Comparison of ENCODE assay signal across 24 mouse cellular contexts in genomic region chr9:92550981-92551380, GRCm38 (mm10). TPM values are rescaled to one million over a fixed set of nuclear protein-coding genes. Genes with fewer than 3 reads are reported as not detected.
DNase-seq lines count a peak whose midpoint lies in the region; TF ChIP-seq lines count a peak whose summit lies in the region.
"Had no signal": no experiment of that assay in that cellular context is flagged by ENCODE, and none has a peak within 500 bp of the region (broad histone marks: within the 10 kb centered on the region; RNA-seq: fewer than 3 reads in every experiment).

No protein-coding gene starts in this region.

- no peak overlapping the region for H3K4me3 ChIP-seq in myocyte
- H3K4me3 ChIP-seq: embryonic facial prominence, embryonic 15.5 days; gastrocnemius, adult 2 months; heart, embryonic 10.5 days; heart, embryonic 13.5 days had no signal

- peak overlapping the region; percentile 4 for H3K4me2 ChIP-seq in myocyte (ENCODE audit: low read depth)
- H3K4me2 ChIP-seq: embryonic facial prominence, embryonic 15.5 days; heart, embryonic 13.5 days; hindbrain, embryonic 14.5 days had no signal

- H3ac ChIP-seq in myocyte (ENCODE audit: control insufficient read depth, insufficient read length): no peak overlapping the region

- TF ChIP-seq POLR2A in myocyte (IDR thresholded peaks at IDR 0.05; ENCODE audit: insufficient read length, low read depth): no peak

- no peaks in the 10 kb centered on the region for H3K27me3 ChIP-seq in myocyte (ENCODE audit: control insufficient read depth, insufficient read depth, insufficient read length)
- H3K27me3 ChIP-seq: embryonic facial prominence, embryonic 15.5 days; heart, embryonic 13.5 days had no signal

- peaks cover 7% of the 10 kb centered on the region for H3K36me3 ChIP-seq in myocyte (ENCODE audit: control insufficient read depth, insufficient read depth)
- H3K36me3 ChIP-seq: heart, embryonic 10.5 days had no signal

- peak; percentile 50 for DNase-seq in adrenal gland, postnatal 10 days
- no peak for DNase-seq in adrenal gland, adult 8-10 months
- DNase-seq in cerebellum, postnatal 14 days: peak; percentile 45 to 47
- no peak for DNase-seq in cerebellum, adult 18-20 months
- DNase-seq in left cerebral cortex, postnatal 4 days: peak; percentile 32
- no peak for DNase-seq in left cerebral cortex, adult 9 months (ENCODE audit: low spot score in 2 of 2)
- DNase-seq in right cerebral cortex, postnatal 36 days (ENCODE audit: low spot score in 2 of 2): no peak
- DNase-seq: cerebellum, adult 11 months; cerebellum, adult 9-10 months; cerebellum, postnatal 36 days; embryo, embryonic 11 days; forebrain, postnatal 0 days; gastrocnemius, adult 2 months; gastrocnemius, postnatal 14 days; heart, adult 18-20 months; heart, postnatal 14 days; heart, postnatal 4 days; kidney, adult 18-20 months had no signal

- peaks cover 99% of the 10 kb centered on the region for H3K79me2 ChIP-seq in myocyte (ENCODE audit: control insufficient read depth, insufficient read depth)

- intact Hi-C loops in left cerebral cortex, postnatal 4 days (cut with DNase I): no loop called here

TF ChIP-seq in myocyte, 11 proteins besides CTCF, POLR2A, EP300 and RAD21:
- TF ChIP-seq E2F4 (IDR thresholded peaks at IDR 0.05; ENCODE audit: insufficient read depth): no peak
- no peak for TF ChIP-seq TCF12 (IDR thresholded peaks at IDR 0.05; ENCODE audit: insufficient read depth, poor library complexity, severe bottlenecking)
- no peak for TF ChIP-seq TCF3 (IDR thresholded peaks at IDR 0.05; ENCODE audit: insufficient read length, low read depth)
- no peak for TF ChIP-seq USF1 (IDR thresholded peaks at IDR 0.05; ENCODE audit: low read depth)
- no peak for TF ChIP-seq MAX (IDR thresholded peaks at IDR 0.05; ENCODE audit: low read depth)
- TF ChIP-seq MYOD1 (IDR thresholded peaks at IDR 0.05; ENCODE audit: control insufficient read depth in 1 of 3, insufficient read length in 2 of 3, low read depth in 2 of 3): no peak

RNA-seq across cellular contexts. Expression of gene Plod2, which starts 9.0 kb away (rescaled TPM):
- 100 to 1,000 TPM in 1 of 2 experiments, 10 to 100 TPM in 1; 95.6 to 128 TPM for total RNA-seq in adrenal gland, postnatal 10 days (2021)
- 100 to 1,000 TPM; 176 to 205 (median 188) TPM for total RNA-seq in adrenal gland, adult 8-10 months (2022)
- 10 to 100 TPM; 11.9 to 12.6 TPM for total RNA-seq in left cerebral cortex, postnatal 4 days (2021)
- polyA plus RNA-seq in myocyte (2012; fragmentation: generic; extraction: Trizol): 24.9 TPM
- total RNA-seq: MEL had no signal

Comparison
In these comparisons a context has a peak if more than half of its experiments do, and no peak if none do; other contexts are left out.
1. DNase-seq: peak in adrenal gland, postnatal 10 days (single experiment), cerebellum, postnatal 14 days (2 of 2) and left cerebral cortex, postnatal 4 days (single experiment); none in adrenal gland, adult 8-10 months (single experiment), cerebellum, adult 18-20 months (0 of 2), left cerebral cortex, adult 9 months (0 of 2) and right cerebral cortex, postnatal 36 days (0 of 2).
2. RNA of gene Plod2, which starts 9.0 kb away (total RNA-seq): 176 to 205 TPM in adrenal gland, adult 8-10 months and 95.6 to 128 TPM in adrenal gland, postnatal 10 days; 11.9 to 12.6 TPM in left cerebral cortex, postnatal 4 days; every median in the first group is over 4 times any median in the second.